Mouse (Mus musculus) midbrain, embryonic 12.5 days (tissue): ENCODE data around the gene Ric8b. TPM values are rescaled to one million over a fixed set of nuclear protein-coding genes. Genes with fewer than 3 reads are reported as not detected.

Experiments
- ATAC-seq: fragments of 200-750 bp; cut with Nextera tagmentation; 2 replicates; pipeline ENCODE4 v1.8.0; 2017; ENCODE audit warnings: low read depth, moderate TSS enrichment, moderate library complexity; ENCODE audit not compliant: low FRiP score
- H3K27ac ChIP-seq: fragments of 300-500 bp; sonication (generic); replicated peaks from 2 replicates; pipeline ENCODE4 v1.5.1; 2016; ENCODE audit warnings: mild to moderate bottlenecking
- H3K27me3 ChIP-seq: fragments of 300-500 bp; sonication (generic); 2 replicates; pipeline ENCODE4 v1.6.1; 2016; ENCODE audit warnings: mild to moderate bottlenecking
- H3K36me3 ChIP-seq: fragments of 300-500 bp; sonication (generic); 2 replicates; pipeline ENCODE4 v1.6.1; 2016
- H3K4me1 ChIP-seq: fragments of 300-500 bp; sonication (generic); 2 replicates; pipeline ENCODE4 v1.6.1; 2016
- H3K4me2 ChIP-seq: fragments of 300-500 bp; sonication (generic); replicated peaks from 2 replicates; pipeline ENCODE4 v1.6.1; 2016; ENCODE audit warnings: mild to moderate bottlenecking, moderate library complexity
- H3K4me3 ChIP-seq: fragments of 300-500 bp; sonication (generic); 2 replicates; pipeline ENCODE4 v1.5.1; 2016; ENCODE audit warnings: mild to moderate bottlenecking
- H3K9ac ChIP-seq: fragments of 300-500 bp; sonication (generic); replicated peaks from 2 replicates; pipeline ENCODE4 v1.6.1; 2016; ENCODE audit warnings: mild to moderate bottlenecking, moderate library complexity
- H3K9me3 ChIP-seq: fragments of 300-500 bp; sonication (generic); 2 replicates; pipeline ENCODE4 v1.6.1; 2016; ENCODE audit warnings: mild to moderate bottlenecking
- WGBS: fragments of 180-500 bp; shearing (Covaris S2); methylation state at CpG from one replicate; pipeline ENCODE4 v1.1.7; 2016; 5-methylcytosine and 5-hydroxymethylcytosine counted together
- polyA plus RNA-seq: library from polyadenylated mRNA; unstranded; fragments of >200 nt; fragmentation: Nextera tagmentation; extraction: Ambion mirVana; gene quantifications from 2 replicates; pipeline ENCODE4 v1.2.1, GENCODE M21; 2016

Gene Ric8b
- polyA plus RNA-seq, 1 experiment from 2014 or later: 37.6 TPM

- Histone ChIP-seq H3K4me1 (peaks cover 38% of the 10 kb centered on the region), H3K4me3 (no peak overlapping the region), H3K9ac (0 out of 2 replicates have a peak overlapping the region, but pooled peaks have one; percentile 28), H3K4me2 (no peak overlapping the region), H3K27ac (peak overlapping the region; percentile 81), H3K36me3 (peaks cover 26% of the 10 kb centered on the region), H3K27me3 (no peaks in the 10 kb centered on the region), H3K9me3 (no peaks in the 10 kb centered on the region)
- WGBS: 24% methylated on average over 12 of the region's 12 CpGs
- peak; percentile 65 for ATAC-seq
These were observed 51.7 kb downstream of the Ric8b start for GRCm38 (mm10) chr10:84968852-84969704.

GRCm38 (mm10) chr10:84975264-84975663, 57.8 kb downstream of the Ric8b start:
- ATAC-seq: no peak
- WGBS: 93% methylated on average over 4 of the region's 4 CpGs
- H3K4me2 ChIP-seq: no peak overlapping the region
- H3K9ac ChIP-seq: no peak overlapping the region
- peaks cover 5% of the 10 kb centered on the region; the same call in 1 of the 2 replicates for H3K4me1 ChIP-seq
- H3K36me3 ChIP-seq: peaks cover 43% of the 10 kb centered on the region
- H3K27ac ChIP-seq: no peak overlapping the region
- H3K4me3 ChIP-seq: no peak overlapping the region
- no peaks in the 10 kb centered on the region for H3K9me3 ChIP-seq
- H3K27me3 ChIP-seq: no peaks in the 10 kb centered on the region

- Histone ChIP-seq H3K4me2 (no peak overlapping the region), H3K36me3 (peaks cover 41% of the 10 kb centered on the region), H3K27ac (no peak overlapping the region), H3K9ac (no peak overlapping the region), H3K4me1 (peaks cover 5% of the 10 kb centered on the region; the same call in 1 of the 2 replicates), H3K4me3 (no peak overlapping the region), H3K9me3 (no peaks in the 10 kb centered on the region), H3K27me3 (no peaks in the 10 kb centered on the region)
- no peak for ATAC-seq
- WGBS: 79% methylated on average over 8 of the region's 8 CpGs
These were observed 59.4 kb downstream of the Ric8b start for GRCm38 (mm10) chr10:84976588-84977351.

GRCm38 (mm10) chr10:84980291-84980690, 62.9 kb downstream of the Ric8b start:
- peaks cover 42% of the 10 kb centered on the region for H3K36me3 ChIP-seq
- WGBS: 93% methylated on average over 5 of the region's 5 CpGs

GRCm38 (mm10) chr10:84981441-84981840, 64.0 kb downstream of the Ric8b start:
- Histone ChIP-seq H3K9me3 (no peaks in the 10 kb centered on the region), H3K27ac (no peak overlapping the region), H3K4me2 (no peak overlapping the region), H3K36me3 (peaks cover 42% of the 10 kb centered on the region), H3K27me3 (no peaks in the 10 kb centered on the region), H3K4me3 (no peak overlapping the region), H3K9ac (no peak overlapping the region), H3K4me1 (peaks cover 6% of the 10 kb centered on the region)
- ATAC-seq: no peak
- WGBS: 96% methylated on average over 2 of the region's 2 CpGs

More at GRCm38 (mm10) chr10:84980291-84980690, 62.9 kb downstream of the Ric8b start:
- H3K27ac ChIP-seq: no peak overlapping the region
- no peak overlapping the region for H3K4me2 ChIP-seq
- ATAC-seq: no peak
- H3K4me1 ChIP-seq: peaks cover 10% of the 10 kb centered on the region
- H3K27me3 ChIP-seq: no peaks in the 10 kb centered on the region
- no peaks in the 10 kb centered on the region for H3K9me3 ChIP-seq
- no peak overlapping the region for H3K9ac ChIP-seq
- H3K4me3 ChIP-seq: no peak overlapping the region

- ATAC-seq: no peak
- Histone ChIP-seq H3K36me3 (peaks cover 49% of the 10 kb centered on the region), H3K4me3 (no peak overlapping the region), H3K4me1 (peaks cover 5% of the 10 kb centered on the region; the same call in 1 of the 2 replicates), H3K9ac (no peak overlapping the region), H3K27ac (no peak overlapping the region), H3K27me3 (no peaks in the 10 kb centered on the region), H3K4me2 (no peak overlapping the region), H3K9me3 (no peaks in the 10 kb centered on the region)
- 88% methylated on average over 7 of the region's 7 CpGs for WGBS
These were observed 65.3 kb downstream of the Ric8b start for GRCm38 (mm10) chr10:84982675-84983074.

- Histone ChIP-seq H3K27me3 (no peaks in the 10 kb centered on the region), H3K36me3 (peaks cover 45% of the 10 kb centered on the region), H3K9ac (no peak overlapping the region), H3K4me2 (no peak overlapping the region), H3K27ac (no peak overlapping the region), H3K4me3 (no peak overlapping the region), H3K9me3 (no peaks in the 10 kb centered on the region), H3K4me1 (peaks cover 5% of the 10 kb centered on the region; the same call in 1 of the 2 replicates)
- ATAC-seq: no peak
- 71% methylated on average over 9 of the region's 9 CpGs for WGBS
These were observed 68.5 kb downstream of the Ric8b start for GRCm38 (mm10) chr10:84985956-84986355.

GRCm38 (mm10) chr10:84987666-84988065, 70.2 kb downstream of the Ric8b start:
- peaks cover 46% of the 10 kb centered on the region for H3K36me3 ChIP-seq
- H3K4me3 ChIP-seq: no peak overlapping the region
- 70% methylated on average over 4 of the region's 4 CpGs for WGBS
- H3K27ac ChIP-seq: no peak overlapping the region
- H3K4me1 ChIP-seq: peaks cover 5% of the 10 kb centered on the region; the same call in 1 of the 2 replicates
- ATAC-seq: no peak
- no peak overlapping the region for H3K4me2 ChIP-seq
- H3K27me3 ChIP-seq: no peaks in the 10 kb centered on the region
- H3K9ac ChIP-seq: no peak overlapping the region
- no peaks in the 10 kb centered on the region for H3K9me3 ChIP-seq

GRCm38 (mm10) chr10:84988650-84989049, 71.2 kb downstream of the Ric8b start:
- Histone ChIP-seq H3K4me2 (no peak overlapping the region), H3K27me3 (no peaks in the 10 kb centered on the region), H3K4me3 (no peak overlapping the region), H3K27ac (no peak overlapping the region), H3K9me3 (no peaks in the 10 kb centered on the region), H3K4me1 (peaks cover 5% of the 10 kb centered on the region; the same call in 1 of the 2 replicates), H3K36me3 (peaks cover 36% of the 10 kb centered on the region), H3K9ac (no peak overlapping the region)
- no peak for ATAC-seq
- 79% methylated on average over 4 of the region's 4 CpGs for WGBS

GRCm38 (mm10) chr10:84994346-84994745, 76.9 kb downstream of the Ric8b start:
- ATAC-seq: no peak
- WGBS: 57% methylated on average over 4 of the region's 4 CpGs
- H3K9me3 ChIP-seq: no peaks in the 10 kb centered on the region
- no peak overlapping the region for H3K27ac ChIP-seq
- H3K4me2 ChIP-seq: no peak overlapping the region
- H3K4me1 ChIP-seq: peaks cover 12% of the 10 kb centered on the region; the same call in 1 of the 2 replicates
- H3K27me3 ChIP-seq: no peaks in the 10 kb centered on the region
- H3K9ac ChIP-seq: no peak overlapping the region
- H3K4me3 ChIP-seq: no peak overlapping the region
- peaks cover 27% of the 10 kb centered on the region for H3K36me3 ChIP-seq

GRCm38 (mm10) chr10:84994971-84995370, 77.6 kb downstream of the Ric8b start:
- ATAC-seq: no peak
- no peaks in the 10 kb centered on the region for H3K27me3 ChIP-seq
- H3K27ac ChIP-seq: no peak overlapping the region
- H3K4me1 ChIP-seq: peaks cover 12% of the 10 kb centered on the region; the same call in 1 of the 2 replicates
- no peak overlapping the region for H3K4me3 ChIP-seq
- WGBS: 94% methylated on average over 3 of the region's 3 CpGs
- H3K4me2 ChIP-seq: no peak overlapping the region
- no peak overlapping the region for H3K9ac ChIP-seq
- no peaks in the 10 kb centered on the region for H3K9me3 ChIP-seq
- H3K36me3 ChIP-seq: peaks cover 20% of the 10 kb centered on the region

- Histone ChIP-seq H3K36me3 (peaks cover 14% of the 10 kb centered on the region), H3K9me3 (no peaks in the 10 kb centered on the region), H3K4me2 (no peak overlapping the region), H3K4me3 (no peak overlapping the region), H3K4me1 (peaks cover 12% of the 10 kb centered on the region; the same call in 1 of the 2 replicates), H3K27ac (no peak overlapping the region), H3K9ac (no peak overlapping the region), H3K27me3 (no peaks in the 10 kb centered on the region)
- WGBS: 80% methylated on average over 6 of the region's 6 CpGs
- ATAC-seq: no peak
These were observed 79.0 kb downstream of the Ric8b start for GRCm38 (mm10) chr10:84996366-84996765.
